Mouse (Mus musculus) mouse embryonic stem cell (cell line): ENCODE measurements around the gene Mark1.

Experiments used
- in situ Hi-C, 2 experiments: fragments of 300-500 bp; cut with MboI; formaldehyde crosslinking; loops; 1 replicate in 1 of 2; 3 replicates in 1 of 2; pipeline ENCODE4 v1.14.3; 2019 to 2020; ENCODE audit warnings: low sequenced_read_pairs in 2 of 2, low pct_unique_long_range_greater_than_20kb in 1 of 2, mixed read lengths in 1 of 2; ENCODE audit not compliant: unreplicated experiment in 1 of 2

Mark1 gene

DNA sequence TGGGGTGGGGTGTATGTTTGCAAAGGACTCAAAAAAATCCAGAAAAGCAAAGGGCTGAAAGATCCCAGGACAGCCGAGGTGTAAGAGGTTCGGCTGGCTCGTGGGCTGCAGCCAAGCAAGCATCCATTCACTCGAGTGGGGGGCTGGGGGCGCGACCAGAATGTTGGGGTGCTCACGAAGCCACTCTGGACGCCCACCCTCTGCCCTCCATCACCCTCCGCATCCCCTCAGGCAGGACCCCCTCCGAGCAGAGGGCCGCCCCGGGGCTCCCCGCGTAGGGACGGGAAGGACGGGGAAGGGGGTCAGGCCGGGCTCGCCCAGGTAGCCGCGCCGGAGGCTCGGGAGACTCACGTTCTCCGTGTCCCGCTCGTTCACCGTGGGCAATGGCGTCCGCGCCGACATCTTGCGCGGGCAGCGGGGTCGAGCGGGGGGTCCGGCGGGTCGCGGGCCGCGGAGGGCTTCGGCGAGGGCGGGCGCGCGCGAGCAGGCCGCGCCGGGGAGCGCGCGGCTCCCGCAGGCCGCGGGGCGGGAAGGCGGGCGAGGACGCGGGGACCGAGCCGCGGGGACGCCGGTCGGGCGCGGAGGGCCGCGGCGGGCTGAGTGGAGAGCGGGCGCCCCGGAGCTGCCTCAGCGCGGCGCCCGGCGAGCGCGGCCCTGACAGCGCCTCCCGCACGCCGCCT, at the start of gene Mark1:
TSS of gene Mark1 (minus strand) at position 500 of the 680 bp plus-strand sequence.
- in situ Hi-C loops, result no loop called here

DNA sequence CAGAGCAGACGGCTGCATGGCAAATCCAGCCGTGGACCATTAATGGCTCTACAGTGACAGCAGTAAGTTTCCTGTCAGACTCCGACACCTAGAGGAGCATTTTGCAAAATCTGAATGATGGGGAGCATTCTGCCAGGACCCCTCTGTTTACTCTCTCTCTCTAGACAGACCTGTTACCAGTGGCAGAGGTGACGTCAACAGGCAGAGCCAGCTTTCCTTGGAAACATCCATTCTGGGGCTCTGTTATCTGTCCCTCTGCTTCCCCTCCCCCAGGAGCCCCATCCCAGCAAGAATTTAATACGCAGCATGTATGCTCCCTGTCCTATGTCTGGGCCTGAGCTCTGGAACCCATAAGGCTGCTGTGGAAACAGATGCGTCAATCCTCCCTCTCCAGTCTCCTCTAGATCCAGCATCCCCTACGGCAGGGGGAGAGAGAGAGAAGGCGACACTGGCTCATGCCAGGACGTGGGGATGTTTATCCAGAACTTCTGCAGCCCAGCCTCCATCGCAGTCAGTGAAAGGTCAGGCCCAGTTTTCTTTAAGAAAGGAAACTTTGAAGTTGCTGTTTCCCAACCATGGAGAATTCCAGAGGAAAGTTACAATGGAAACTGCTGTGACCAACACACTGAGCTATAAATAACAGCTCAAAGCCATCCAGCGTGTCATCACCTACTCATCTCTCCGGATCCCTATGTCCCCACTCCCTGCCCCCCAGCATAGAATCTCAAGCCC, 48.3 kb upstream of the Mark1 start:
- in situ Hi-C loops, result no loop called here

DNA sequence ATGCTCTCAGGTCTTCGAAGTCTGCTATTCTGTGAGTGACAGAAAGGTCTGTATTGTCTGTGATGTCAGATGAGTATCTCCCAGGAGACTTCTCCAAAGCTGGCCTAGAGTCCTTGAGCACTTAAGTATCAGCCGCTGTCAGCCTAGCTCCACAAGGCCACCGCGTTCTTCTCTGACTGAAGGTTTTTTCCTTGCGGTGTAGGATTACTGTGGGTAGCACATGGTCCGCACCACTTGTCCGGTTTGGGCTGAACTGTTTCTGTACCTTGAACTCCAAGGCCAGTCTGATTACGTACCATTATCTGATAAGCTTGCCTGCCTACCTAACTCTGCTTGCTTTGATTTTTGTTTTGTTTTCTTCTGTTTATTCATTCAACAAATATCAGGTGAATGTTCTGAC, 47.1 kb upstream of the Mark1 start:
- in situ Hi-C loops, result no loop called here

DNA sequence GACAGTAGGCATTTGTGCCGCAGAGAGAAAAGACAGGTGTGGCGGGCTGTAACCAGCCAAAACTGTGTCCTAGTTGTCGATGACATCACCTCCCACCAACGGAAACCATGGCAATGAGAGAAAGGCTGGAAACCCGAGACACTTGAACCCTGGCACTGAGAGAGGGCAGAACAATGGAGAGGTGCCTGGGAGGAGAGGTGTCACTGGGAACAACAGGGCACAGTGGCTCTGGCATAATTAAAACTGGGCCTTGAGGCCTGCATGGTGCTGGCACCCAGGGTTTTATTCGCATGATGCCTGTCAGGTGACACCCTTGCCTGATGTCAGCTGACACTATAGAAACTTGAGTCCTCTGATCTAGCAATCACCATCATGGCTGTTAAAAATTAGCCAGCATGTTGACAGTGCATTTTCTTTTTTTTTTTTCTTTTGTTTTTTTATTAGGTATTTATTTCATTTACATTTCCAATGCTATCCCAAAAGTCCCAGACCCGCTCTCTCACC, 38.9 kb upstream of the Mark1 start:
- in situ Hi-C loops, result no loop called here

DNA sequence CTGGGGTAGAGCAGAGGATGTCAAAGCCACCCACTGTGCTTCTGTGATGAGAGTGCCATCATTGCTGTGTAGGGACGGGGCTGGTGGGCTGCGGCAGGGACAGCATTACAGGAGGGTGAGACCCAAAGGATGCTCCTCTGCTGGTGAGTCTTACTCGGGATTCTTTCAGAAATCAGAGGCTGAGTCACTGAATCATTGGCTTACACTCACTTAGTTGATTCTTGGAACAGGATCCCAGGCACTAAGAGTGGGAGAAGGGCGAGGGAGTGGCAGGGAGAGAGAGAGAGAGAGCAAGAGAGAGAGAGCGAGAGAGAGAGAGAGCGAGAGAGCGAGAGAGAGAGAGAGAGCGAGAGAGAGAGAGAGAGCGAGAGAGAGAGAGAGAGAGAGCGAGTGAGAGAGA, 31.2 kb upstream of the Mark1 start:
- in situ Hi-C loops, result no loop called here

DNA sequence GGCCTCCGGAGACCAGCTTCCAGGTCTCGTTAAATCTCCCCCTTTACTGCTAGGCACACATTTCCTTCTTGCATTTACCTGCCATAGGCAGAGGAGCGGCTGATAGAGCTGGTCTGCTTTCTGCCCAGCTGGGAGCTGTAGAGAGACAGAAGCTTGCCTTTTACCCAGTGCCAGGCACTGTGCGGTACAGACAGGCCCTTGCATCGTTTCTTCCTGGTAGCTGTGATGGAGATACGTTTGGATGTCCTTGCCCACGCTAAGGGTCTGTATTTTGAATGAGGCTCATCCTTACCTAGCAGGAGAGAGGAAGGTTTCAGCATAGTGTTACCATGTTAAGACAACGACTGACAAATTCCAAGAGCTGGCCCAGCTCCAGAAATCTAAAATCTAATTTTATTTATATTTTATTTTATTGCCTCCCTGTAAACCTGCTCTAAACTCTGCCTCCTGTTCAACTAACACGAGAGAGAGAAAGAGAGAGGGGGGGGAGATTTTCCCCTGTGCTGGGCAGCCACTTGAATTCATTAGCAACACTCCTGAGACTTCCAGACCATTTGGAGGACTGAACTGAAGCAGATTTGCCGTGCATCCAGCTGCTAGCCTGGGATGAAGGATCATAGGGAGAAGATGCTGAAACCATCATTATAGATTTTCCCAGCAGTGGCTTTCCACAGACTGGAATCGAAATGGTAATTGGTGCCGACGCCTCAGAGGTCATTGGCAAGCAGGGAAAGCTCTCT, 21.2 kb upstream of the Mark1 start:
- in situ Hi-C loops, result no loop called here

DNA sequence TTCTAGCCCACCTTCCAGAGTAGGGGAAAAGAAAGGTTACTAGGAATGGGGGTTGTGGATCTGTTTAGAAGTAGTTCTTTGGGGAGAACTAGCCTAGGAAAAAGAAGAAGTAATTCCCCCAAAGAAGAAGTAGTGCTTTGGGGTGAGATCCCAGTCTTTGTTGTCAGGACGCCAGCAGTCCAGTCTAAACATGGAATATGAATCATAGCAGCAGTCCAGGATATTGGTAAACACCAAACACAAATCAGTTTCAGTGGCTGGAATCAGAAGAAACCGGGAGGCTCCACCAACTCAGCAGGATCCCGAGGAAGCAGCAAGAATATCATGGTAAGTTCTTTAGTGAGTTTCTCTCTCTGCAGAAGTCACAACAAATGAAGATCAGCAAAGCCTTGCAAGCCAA, 13.2 kb upstream of the Mark1 start:
- in situ Hi-C loops, result no loop called here

DNA sequence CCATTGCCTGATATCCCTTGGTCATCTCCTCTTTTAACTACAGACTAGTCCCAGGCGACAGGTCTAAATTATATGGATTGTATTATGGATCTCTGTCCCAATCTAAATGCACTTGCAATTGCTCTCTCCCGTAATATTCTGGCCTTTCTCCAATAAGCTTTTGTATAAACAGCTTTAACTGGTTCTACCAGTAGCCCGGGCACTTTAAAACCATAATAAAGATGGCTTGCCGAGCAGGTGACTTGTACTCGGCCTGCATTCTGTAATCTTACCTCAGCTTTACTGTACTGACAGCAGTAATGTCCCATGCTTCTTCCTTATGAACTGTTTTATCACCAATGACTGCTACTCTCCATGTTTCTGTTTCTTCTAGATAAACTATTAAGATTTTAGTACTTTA, 7.7 kb upstream of the Mark1 start:
- in situ Hi-C loops, result no loop called here

DNA sequence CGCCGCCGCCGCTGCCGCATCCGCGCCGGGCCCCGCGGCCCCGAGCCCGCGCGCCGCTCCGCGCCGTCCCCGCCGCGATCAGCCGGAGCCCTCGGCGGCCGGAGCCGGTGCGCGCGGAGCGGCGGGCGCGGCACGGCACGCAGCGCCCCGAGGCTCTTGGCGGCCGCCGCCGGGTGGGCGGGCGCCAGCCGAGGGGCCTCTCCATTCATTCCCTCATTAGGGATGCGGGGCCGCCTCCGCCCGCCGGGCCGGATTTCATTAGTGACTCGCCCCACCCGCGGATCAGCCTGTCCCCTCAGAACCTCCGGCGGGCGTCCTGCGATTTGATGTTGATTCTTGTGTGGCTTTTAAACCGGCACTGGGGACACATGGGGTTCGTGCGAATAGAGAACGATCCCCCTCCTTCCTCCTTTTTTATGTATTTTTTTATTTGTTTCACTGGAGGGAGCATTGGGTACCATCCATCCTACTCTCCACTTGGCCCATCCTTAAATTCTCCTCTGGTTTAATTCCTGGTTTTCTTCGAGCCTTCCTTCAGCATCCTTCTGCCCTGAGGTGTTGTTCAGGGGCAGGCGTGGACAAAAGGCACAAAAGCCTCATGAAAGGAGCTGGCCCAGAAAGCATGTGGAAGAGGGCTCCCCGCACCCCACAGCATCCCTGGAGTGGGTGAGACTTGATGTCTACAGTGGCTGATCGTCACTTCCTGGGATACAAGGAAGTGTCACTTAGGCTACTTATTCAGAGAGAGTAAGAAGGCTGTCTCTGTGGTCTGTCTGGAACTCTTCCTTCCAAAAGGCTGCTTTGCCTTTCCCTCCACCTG, 620 bp upstream of the Mark1 start:
- in situ Hi-C loops, result no loop called here

DNA sequence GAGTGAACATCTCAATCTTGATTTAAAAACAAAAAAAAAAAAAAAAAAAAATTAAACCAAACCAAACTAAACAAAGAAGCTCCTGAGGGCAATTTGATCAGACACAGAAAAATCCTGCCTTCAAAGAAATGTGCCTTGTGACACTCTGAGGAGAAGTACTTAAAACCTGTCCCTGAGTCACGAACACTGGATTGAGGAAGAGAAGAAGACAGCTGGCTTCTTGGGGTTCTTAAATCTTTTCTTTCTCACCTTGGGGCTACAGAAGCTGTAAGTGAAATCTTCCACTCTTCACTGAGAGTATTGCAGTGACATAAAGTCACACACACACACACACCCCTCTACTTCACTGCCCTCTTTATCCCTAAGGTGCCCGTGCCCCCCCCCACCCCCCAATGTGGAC, 739 bp downstream of the Mark1 start:
- in situ Hi-C loops, result no loop called here

DNA sequence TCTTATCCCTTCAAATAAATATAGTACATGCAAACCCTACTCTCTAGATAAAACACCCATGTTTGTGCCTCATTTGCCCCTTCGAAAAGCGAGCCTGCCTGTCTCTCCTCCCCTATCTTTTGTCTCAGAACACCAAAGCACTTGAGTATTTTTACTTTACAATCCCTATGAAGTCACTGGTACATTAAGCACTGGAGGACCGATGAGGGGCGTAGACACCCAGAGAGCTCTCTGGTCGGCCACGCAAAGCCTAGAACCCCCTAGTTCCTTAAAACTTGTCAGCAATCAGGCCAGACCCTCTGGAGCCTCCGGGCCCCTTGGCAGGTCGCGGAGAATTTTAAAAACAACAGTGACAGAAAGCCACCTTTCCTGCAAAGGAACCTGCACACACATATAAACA, 1.2 kb downstream of the Mark1 start:
- in situ Hi-C loops, result no loop called here

DNA sequence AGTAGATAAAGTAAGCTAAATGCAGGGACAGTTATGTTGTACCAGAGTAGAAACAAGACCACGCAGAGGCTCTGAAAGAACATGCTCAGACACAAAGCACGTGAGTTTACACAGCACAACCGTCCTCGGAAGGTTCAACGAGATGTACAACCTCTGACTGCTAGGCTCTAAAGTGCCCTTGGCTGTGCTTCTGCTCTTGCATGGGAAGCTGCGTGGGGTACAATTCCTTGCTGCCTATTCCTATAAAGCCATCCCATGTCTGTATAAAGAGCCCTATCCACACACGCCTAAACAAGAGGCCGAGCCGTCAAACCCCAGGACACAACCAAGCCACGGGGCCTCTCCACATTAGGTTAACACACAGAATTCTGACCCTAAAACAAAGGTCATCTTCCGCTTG, 1.9 kb downstream of the Mark1 start:
- in situ Hi-C loops, result no loop called here

DNA sequence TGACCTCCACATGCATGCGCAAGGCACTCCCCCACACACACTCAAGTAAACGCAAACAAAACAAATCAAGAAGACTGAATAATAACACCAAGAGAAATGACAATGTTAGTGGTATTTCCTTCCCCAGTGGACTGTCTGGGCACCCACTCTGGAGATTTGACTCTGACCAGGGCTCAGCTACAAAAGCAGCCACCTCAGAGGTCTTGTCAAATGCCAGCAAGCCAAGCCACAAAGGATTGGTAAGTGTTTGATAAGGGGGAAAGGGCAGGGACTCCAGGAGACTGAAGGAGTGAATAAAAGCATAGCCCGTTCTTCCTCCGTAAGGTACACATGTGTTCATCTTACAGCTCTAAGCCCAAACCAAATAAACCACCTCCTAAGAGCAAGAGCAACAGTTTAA, 4.0 kb downstream of the Mark1 start:
- in situ Hi-C loops, result no loop called here

DNA sequence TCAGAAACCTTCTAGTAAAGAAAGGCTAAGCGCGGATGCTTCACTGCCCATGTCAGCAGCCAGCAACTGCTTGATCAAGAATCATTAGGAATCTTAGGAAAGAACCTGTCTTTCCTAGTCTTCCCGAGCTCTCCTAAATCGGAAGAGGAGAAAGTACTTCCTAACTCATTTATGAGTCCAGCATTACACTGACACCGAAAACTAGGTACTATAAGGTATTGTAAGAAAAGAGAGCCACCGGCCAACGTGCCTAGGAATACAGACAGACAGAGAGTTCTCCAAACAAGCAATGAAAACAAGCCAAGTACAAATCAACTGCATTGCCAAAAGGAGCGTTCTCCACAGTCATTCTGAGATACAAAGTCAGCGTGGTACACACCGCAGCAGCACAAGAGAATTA, 8.2 kb downstream of the Mark1 start:
- in situ Hi-C loops, result no loop called here

DNA sequence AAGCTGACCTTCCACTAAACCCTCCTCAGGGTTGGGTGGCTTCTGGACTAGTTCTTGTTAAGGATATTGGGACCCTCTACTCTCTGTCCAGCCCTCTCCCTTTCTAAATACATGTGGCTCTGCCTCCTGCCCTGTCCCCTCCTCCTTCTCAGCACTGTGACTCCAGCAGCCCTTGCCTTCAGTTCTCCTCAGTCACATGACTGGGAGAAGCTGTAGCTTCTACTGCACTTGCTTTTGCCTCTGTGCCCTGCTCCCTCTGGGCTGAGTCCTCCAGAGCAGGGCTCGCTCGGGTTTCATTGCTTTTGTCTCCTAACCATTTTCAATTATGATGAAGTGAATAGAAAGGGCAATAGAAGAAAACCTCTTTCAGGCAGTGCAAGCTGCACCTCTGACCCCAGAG, 12.6 kb downstream of the Mark1 start:
- in situ Hi-C loops, result no loop called here

DNA sequence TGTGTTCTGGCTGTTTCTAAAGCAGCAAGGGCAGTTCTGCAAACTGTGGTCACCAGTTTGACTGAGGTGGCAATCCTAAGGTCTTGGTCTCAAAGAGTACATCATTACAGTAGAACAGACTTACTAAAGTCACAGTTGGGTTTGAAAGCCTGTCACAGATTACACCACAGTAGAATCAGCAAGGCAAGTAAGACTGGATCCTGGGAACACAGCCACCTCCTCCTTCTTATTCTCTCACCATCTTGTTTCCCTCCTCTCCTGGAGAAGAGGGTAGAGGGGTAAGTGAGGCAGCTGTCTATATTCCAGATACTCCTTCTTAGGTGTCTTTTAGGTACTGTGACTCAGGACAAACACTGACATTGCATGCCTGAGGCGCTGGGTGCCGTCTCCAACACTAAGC, 14.6 kb downstream of the Mark1 start:
- in situ Hi-C loops, result no loop called here

DNA sequence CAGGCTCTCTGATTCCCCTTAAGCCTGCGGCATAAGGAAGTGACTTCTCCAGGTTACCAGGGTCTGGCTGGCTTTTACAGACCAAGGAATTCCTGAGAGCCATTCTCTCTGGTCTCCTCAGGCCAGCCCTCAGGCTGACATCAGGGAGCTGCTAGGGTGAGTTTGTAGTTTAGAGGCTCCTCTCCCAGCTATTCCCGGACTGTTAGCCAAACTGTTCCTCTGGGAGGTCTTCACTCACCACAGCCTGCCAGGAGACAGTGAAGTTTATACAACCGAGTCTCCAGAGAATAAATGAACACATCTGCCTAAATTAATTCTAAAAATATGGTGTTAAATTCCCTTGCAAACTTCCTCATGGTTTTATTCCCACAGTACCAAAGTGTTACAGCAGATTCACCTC, 15.6 kb downstream of the Mark1 start:
- in situ Hi-C loops, result no loop called here

DNA sequence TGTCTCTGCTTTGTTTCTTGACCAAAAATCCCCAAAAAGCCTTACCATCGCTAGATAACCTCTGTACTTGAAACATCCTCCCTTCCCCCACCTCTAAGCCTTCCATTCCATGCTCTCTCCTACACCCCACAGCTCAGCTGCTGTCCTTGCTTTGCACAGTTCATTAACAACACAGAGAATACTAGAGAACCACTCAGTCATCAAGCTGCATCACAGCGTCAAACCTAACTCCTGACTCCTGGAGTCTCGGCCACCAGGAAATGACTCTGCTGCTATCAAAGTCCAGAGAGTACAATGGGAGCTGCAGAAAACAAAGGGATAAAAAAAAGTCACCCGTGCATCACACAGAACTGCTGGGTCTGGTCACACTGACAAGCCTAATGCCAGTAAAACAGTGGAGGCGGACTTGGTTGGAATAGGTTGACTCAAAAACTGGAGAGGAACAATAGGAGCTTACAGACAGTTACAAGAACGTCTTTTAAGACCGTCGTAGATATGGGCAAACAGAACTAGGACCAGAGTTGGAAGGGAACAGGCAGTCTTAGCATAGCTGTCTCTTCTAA, 27.1 kb downstream of the Mark1 start:
- in situ Hi-C loops, result loop anchor here in 1 of 2 experiments (25.0 kb wide), 1 partner anchor 215 kb away; no protein-coding TSS in a partner anchor
